Mouse (Mus musculus) lung, postnatal 0 days (tissue): ENCODE measurements around the gene Gata2. TPM values are rescaled to one million over a fixed set of nuclear protein-coding genes. Genes with fewer than 3 reads are reported as not detected.

Experiments
- ATAC-seq: fragments of 200-750 bp; cut with Nextera tagmentation; 2 replicates; pipeline ENCODE4 v1.8.0; 2017; ENCODE audit warnings: moderate library complexity
- DNase-seq: peaks from one replicate; pipeline ENCODE4 v3.0.0-alpha.2; 2016; ENCODE audit warnings: low spot score
- H3K27ac ChIP-seq: fragments of 300-500 bp; sonication (generic); 2 replicates; pipeline ENCODE4 v1.5.1; 2014; ENCODE audit warnings: antibody characterized with exemption, mild to moderate bottlenecking, low read length, mixed read lengths
- H3K27me3 ChIP-seq: fragments of 300-500 bp; sonication (generic); replicated peaks from 2 replicates; pipeline ENCODE4 v1.6.1; 2014; ENCODE audit warnings: low read length, mixed read lengths; ENCODE audit not compliant: insufficient read depth
- H3K36me3 ChIP-seq: fragments of 300-500 bp; sonication (generic); 2 replicates; pipeline ENCODE4 v1.6.1; 2014; ENCODE audit warnings: low read length, mixed read lengths; ENCODE audit not compliant: insufficient read depth
- H3K4me1 ChIP-seq: fragments of 300-500 bp; sonication (generic); 2 replicates; pipeline ENCODE4 v1.6.1; 2014; ENCODE audit warnings: antibody characterized with exemption, low read depth, low read length, mixed read lengths; ENCODE audit not compliant: insufficient read depth
- H3K4me2 ChIP-seq: fragments of 300-500 bp; sonication (generic); replicated peaks from 2 replicates; pipeline ENCODE4 v1.6.1; 2014; ENCODE audit warnings: low read depth, mild to moderate bottlenecking, low read length, moderate library complexity, mixed read lengths
- H3K4me3 ChIP-seq: fragments of 300-500 bp; sonication (generic); 2 replicates; pipeline ENCODE4 v1.5.1; 2014; ENCODE audit warnings: low read depth, low read length
- H3K9ac ChIP-seq: fragments of 300-500 bp; sonication (generic); replicated peaks from 2 replicates; pipeline ENCODE4 v1.6.1; 2014; ENCODE audit warnings: low read depth, mild to moderate bottlenecking
- H3K9me3 ChIP-seq: fragments of 300-500 bp; sonication (generic); 2 replicates; pipeline ENCODE4 v1.6.1; 2016; ENCODE audit warnings: low read length, mixed read lengths
- CTCF ChIP-seq: IDR thresholded peaks from 2 replicates; pipeline ENCODE4 v1.5.1; 2016; ENCODE audit warnings: antibody characterized with exemption, mild to moderate bottlenecking
- EP300 ChIP-seq: IDR thresholded peaks from 2 replicates; pipeline ENCODE4 v1.6.1; 2016; ENCODE audit warnings: antibody characterized with exemption, mild to moderate bottlenecking, control low read depth
- WGBS: fragments of 180-500 bp; shearing (Covaris S2); extraction: QIAGEN DNeasy Blood & Tissue Kit; methylation state at CpG from one replicate; pipeline ENCODE4 v1.1.7; 2014; 5-methylcytosine and 5-hydroxymethylcytosine counted together
- polyA plus RNA-seq: library from polyadenylated mRNA; unstranded; fragments of >200 nt; fragmentation: Nextera tagmentation; extraction: Ambion mirVana; gene quantifications from 2 replicates; pipeline ENCODE4 v1.2.1, GENCODE M21; 2015

Gata2 gene
- polyA plus RNA-seq, 1 experiment from 2014 or later: 104 TPM

DNA sequence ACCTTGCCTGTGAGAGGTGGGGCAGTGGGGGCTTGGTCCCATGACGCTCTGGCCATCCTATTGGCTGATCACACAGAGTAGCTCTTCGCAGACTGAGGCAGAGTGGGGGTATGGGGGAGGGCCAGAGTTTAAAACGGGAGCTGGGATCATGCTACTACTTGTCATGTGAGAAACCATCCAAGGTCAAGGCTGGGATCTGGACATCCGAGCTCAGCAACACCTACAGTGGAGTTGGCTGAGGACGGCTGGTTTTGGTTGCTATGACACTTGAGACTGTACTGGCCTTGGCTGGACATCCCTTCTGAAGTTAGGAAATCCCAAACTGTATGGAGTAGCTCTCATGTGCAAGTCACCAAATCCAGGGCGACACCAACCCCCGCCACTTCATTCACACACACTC, 38.1 kb downstream of the Gata2 start:
- DNase-seq: no peak
- Histone ChIP-seq H3K4me3 (no peak overlapping the region), H3K4me2 (no peak overlapping the region), H3K27me3 (no peaks in the 10 kb centered on the region), H3K4me1 (no peaks in the 10 kb centered on the region), H3K36me3 (no peaks in the 10 kb centered on the region), H3K9ac (no peak overlapping the region), H3K9me3 (no peaks in the 10 kb centered on the region), H3K27ac (no peak overlapping the region)
- 60% methylated on average over 7 of the region's 7 CpGs for WGBS
- TF ChIP-seq EP300 (no peak), CTCF (no peak)
- ATAC-seq: no peak

GRCm38 (mm10) chr6:88232221-88232620, 38.5 kb downstream of the Gata2 start:
- ATAC-seq (no peak), DNase-seq (no peak)
- no peak for TF ChIP-seq EP300
- no peak for TF ChIP-seq CTCF
- Histone ChIP-seq H3K9ac (no peak overlapping the region), H3K27me3 (no peaks in the 10 kb centered on the region), H3K27ac (no peak overlapping the region), H3K4me3 (no peak overlapping the region), H3K4me2 (no peak overlapping the region), H3K36me3 (no peaks in the 10 kb centered on the region), H3K9me3 (no peaks in the 10 kb centered on the region), H3K4me1 (no peaks in the 10 kb centered on the region)
- 61% methylated on average over 6 of the region's 6 CpGs for WGBS

- no peak for TF ChIP-seq CTCF
- Histone ChIP-seq H3K4me2 (no peak overlapping the region), H3K27me3 (no peaks in the 10 kb centered on the region), H3K9ac (no peak overlapping the region), H3K36me3 (no peaks in the 10 kb centered on the region), H3K9me3 (no peaks in the 10 kb centered on the region), H3K4me3 (no peak overlapping the region), H3K27ac (no peak overlapping the region), H3K4me1 (no peaks in the 10 kb centered on the region)
- 46% methylated on average over 8 of the region's 8 CpGs for WGBS
- DNase-seq (no peak), ATAC-seq (peak; percentile 30; the same call in 1 of the 2 replicates)
Measured at GRCm38 (mm10) chr6:88233996-88234395, 40.3 kb downstream of the Gata2 start.

- DNase-seq (no peak), ATAC-seq (no peak)
- no peaks in the 10 kb centered on the region for H3K27me3 ChIP-seq
- H3K36me3 ChIP-seq: no peaks in the 10 kb centered on the region
- no peak overlapping the region for H3K4me3 ChIP-seq
- no peaks in the 10 kb centered on the region for H3K9me3 ChIP-seq
- no peak overlapping the region for H3K9ac ChIP-seq
- no peaks in the 10 kb centered on the region for H3K4me1 ChIP-seq
- H3K27ac ChIP-seq: no peak overlapping the region
- no peak overlapping the region for H3K4me2 ChIP-seq
- TF ChIP-seq EP300: no peak
- WGBS: 34% methylated on average over 8 of the region's 8 CpGs
Measured at GRCm38 (mm10) chr6:88235461-88235860, 41.8 kb downstream of the Gata2 start.

GRCm38 (mm10) chr6:88235983-88236382, 42.3 kb downstream of the Gata2 start:
- H3K4me1 ChIP-seq: no peaks in the 10 kb centered on the region
- H3K9ac ChIP-seq: no peak overlapping the region
- no peak overlapping the region for H3K4me3 ChIP-seq
- TF ChIP-seq EP300 (no peak), CTCF (no peak)
- no peak for DNase-seq
- 6% methylated on average over 17 of the region's 17 CpGs for WGBS
- H3K9me3 ChIP-seq: no peaks in the 10 kb centered on the region
- H3K27ac ChIP-seq: no peak overlapping the region
- H3K4me2 ChIP-seq: no peak overlapping the region
- no peak for ATAC-seq
- no peaks in the 10 kb centered on the region for H3K27me3 ChIP-seq
- no peaks in the 10 kb centered on the region for H3K36me3 ChIP-seq

DNA sequence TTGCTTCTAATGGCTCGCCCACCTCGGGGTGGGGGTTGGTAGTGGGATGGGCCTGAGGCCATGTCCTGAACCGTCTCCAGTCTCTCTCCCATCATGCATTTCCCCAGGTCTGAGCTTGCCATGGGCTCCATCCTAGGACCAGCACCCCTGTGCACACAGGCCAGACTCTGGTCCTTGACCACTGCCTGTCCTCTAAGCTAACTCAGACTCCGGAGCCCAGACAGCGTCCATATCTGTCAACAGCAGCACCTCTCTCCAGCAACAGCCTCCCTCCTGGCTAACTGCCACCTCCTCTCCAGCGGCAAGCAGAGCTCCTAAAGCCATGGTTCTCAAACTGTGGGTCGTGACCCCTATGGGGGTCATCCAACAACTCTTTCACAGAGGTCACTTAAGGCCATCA, 42.8 kb downstream of the Gata2 start:
- TF ChIP-seq CTCF (no peak), EP300 (no peak)
- no peak for ATAC-seq
- no peaks in the 10 kb centered on the region for H3K36me3 ChIP-seq
- no peaks in the 10 kb centered on the region for H3K9me3 ChIP-seq
- H3K27ac ChIP-seq: no peak overlapping the region
- no peak overlapping the region for H3K4me3 ChIP-seq
- no peaks in the 10 kb centered on the region for H3K4me1 ChIP-seq
- DNase-seq: peak; percentile 18
- H3K27me3 ChIP-seq: no peaks in the 10 kb centered on the region
- WGBS: 24% methylated on average over 7 of the region's 7 CpGs
- H3K4me2 ChIP-seq: no peak overlapping the region
- no peak overlapping the region for H3K9ac ChIP-seq

DNA sequence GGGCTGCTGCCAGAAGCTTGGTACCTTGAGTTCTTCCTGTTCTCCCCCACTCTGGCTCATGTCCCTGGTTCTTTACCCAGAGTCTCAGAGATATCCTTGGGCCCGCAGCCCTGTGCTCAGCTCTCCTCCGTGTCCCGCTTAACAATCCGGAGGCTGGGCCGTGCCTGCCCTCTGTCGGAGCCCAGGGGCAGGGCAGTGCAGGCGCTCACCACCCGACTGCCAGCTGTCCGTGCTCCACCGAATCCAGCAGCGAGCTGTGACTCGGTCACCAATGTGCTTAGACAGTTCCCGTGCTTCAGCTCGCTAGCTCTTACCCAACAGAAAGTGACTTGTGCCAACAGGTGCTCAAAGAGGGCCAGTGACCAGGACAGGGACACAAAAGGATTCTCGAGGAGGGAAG, 48.9 kb downstream of the Gata2 start:
- ATAC-seq: peak; percentile 94
- under 1% methylated on average over 15 of the region's 15 CpGs for WGBS

More for the DNA sequence above, 48.9 kb downstream of the Gata2 start:
- H3K4me1 ChIP-seq: no peaks in the 10 kb centered on the region
- H3K36me3 ChIP-seq: no peaks in the 10 kb centered on the region
- DNase-seq: peak; percentile 72
- H3K4me3 ChIP-seq: no peak overlapping the region
- H3K9ac ChIP-seq: no peak overlapping the region
- TF ChIP-seq EP300 (no peak), CTCF (peak; percentile 93)
- no peak overlapping the region for H3K27ac ChIP-seq
- no peaks in the 10 kb centered on the region for H3K27me3 ChIP-seq
- H3K4me2 ChIP-seq: no peak overlapping the region
- H3K9me3 ChIP-seq: no peaks in the 10 kb centered on the region
